Mouse (Mus musculus) thymus, adult 2 months (tissue): Measurements from ENCODE around the gene Tmem120a.

Experiments used
- CTCF ChIP-seq: fragments of 200-500 bp; IDR thresholded peaks from 2 replicates; pipeline ENCODE4 v1.5.1; 2012; ENCODE audit warnings: mild to moderate bottlenecking, control low read depth, low read length, moderate library complexity, borderline replicate concordance; ENCODE audit not compliant: control insufficient read depth, poor library complexity, insufficient read depth; ENCODE audit errors: extremely low read depth
- POLR2A ChIP-seq: fragments of 200-500 bp; IDR thresholded peaks from 2 replicates; pipeline ENCODE4 v1.6.1; 2012; ENCODE audit warnings: mild to moderate bottlenecking, low read length, control low read depth, moderate library complexity; ENCODE audit not compliant: control insufficient read depth, poor library complexity, insufficient read depth; ENCODE audit errors: extremely low read depth

GRCm38 (mm10) chr5:135778471-135779445, 34.5 kb upstream of the Tmem120a start, which contains the start of gene Mdh2:
- TF ChIP-seq CTCF (no peak; the same call in 1 of the 2 replicates), POLR2A (peak; percentile 86; the same call in 1 of the 2 replicates)
